Mouse (Mus musculus) mesoderm, embryonic 11.5 days (tissue): ENCODE data around the gene Ehmt1.

Source experiments
- DNase-seq: peaks from one replicate; pipeline ENCODE4 v3.0.0-alpha.2; 2012; ENCODE audit warnings: low read depth, low spot score

Gene Ehmt1

DNA sequence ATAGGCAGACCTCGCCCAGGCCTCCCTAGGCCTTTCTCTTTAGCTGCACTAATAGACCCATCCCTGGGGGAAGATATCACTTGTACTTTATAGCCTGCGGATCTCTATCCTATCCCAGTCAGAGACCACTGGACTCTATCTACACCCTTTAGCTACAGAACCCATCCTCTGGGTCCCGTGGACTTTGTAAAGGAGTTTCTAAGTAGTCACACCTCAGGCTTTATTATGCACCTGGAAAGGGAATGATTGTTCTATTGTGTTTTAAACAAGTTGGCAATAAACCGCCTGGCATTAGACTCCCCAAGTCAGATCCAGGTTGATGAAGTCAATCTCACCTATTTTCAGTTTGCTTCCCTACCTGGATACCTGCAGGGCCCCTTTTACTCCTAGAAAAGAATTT is 7.2 kb downstream of the Ehmt1 start:
- no peak for DNase-seq

DNA sequence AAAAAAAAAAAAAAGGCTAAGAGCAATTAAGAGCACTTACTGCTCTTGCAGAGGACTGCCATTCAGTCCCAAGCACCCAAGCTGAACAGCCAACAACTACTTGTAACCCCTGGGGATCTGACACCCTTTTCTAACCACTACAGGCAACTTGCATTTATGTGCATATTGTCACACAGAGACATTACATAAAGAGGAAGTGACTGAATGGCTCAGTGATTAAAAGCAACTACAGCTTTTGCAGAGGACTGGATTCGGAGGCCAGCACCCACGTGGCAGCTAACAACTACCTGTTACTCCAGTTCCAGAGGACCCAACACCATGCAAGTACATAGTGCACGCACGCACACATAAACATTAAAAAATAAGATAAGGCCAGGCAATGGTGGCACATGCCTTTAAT is 8.9 kb downstream of the Ehmt1 start:
- DNase-seq = no peak

DNA sequence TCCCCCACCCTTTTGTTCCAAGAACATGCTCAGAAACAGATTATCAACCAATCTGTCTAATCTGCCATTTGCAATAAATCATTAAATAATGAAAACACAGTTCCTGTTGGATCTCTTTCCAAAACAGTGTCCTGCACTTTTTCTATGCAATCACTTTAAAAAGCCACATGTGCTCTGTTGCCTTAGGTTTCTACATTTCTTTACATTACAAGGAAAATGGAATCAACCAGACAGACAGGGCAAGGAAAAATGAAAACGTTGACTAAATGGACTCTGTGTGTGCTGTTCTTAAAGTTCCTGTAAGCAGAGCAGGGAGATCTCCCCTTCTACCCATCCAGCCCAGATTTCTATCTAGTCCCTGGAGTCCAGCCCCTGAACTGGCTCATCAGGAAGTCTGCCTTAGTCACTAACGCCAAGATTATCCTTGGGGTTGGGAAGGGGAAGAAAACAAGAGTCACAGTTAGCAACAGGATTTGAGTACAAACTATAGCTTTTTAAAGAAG is 13.7 kb downstream of the Ehmt1 start:
- no peak for DNase-seq

DNA sequence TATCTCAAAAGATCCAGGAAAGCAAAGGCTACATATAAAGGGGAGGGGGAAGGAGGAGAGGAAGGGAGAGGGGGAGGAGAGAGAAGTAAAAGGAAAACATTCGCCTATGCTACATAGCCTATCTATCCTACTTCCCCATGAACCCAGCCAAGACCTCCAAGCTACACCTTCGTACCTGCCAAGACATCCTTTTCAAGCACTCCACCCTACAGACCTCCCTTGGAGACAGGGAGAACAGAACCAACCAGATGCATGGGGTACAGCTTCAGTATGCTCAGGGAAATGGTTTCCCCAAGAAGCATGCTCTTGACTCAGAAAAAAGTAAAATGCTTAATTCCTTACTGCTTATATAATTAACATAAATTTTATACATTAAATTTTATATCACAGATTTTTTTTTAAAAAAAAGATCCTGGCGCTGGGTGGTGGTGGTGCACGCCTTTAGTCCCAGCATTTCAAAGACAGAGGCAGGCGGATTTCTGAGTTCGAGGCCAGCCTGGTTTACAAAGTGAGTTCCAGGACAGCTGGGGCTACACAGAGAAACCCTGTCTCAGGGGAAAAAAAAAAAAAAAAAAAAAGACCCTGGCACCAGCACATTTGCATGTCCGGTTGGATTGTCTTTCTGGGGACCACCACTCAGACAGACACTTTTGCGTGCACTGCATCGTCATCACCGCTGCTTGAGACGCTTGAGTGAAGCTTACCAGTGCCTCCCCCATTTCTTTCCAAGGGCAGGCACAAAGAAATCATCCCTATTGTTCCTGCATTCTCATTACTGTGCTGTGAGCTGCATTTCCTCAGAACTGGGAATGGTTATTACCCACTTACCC is 14.4 kb downstream of the Ehmt1 start:
- peak; percentile 55 for DNase-seq

DNA sequence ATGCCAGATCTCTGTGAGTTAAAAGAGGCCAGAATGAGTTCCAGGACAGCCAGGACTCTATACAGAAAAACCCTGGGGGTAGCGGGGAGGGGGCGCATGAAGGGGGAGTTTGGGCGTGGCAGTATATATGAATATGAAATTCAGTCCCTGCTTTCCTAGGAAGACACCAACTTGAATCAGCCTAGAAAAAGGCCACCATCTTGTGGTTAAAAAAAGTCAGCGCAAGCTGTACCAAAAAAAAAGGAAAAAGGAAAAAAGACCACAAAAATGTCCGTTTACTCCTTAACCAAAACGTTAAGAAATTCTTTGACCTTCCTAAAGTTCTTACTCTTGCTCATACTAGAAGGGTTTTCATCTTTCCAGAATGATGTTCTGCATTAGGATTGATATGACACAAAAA is 16.4 kb downstream of the Ehmt1 start:
- no peak for DNase-seq

DNA sequence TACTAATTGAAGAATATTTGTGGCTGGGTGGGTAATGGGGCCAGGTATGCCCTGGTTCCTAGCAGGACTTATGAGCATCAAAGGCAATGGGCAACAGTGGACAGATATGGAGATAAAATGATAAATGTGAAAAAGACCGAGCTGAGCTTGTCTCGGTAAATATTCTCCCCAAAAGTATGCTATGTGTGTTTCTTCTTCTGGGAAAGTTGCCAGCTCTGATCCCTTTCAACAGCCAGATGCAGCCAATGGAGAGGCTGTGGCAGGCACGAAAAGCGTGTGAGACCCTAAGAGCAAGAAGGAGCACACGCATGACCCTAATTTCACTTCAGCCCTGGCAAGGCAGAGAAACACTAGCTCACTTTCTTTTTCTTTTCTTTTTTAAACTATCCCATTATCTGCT is 18.4 kb downstream of the Ehmt1 start:
- DNase-seq = no peak

DNA sequence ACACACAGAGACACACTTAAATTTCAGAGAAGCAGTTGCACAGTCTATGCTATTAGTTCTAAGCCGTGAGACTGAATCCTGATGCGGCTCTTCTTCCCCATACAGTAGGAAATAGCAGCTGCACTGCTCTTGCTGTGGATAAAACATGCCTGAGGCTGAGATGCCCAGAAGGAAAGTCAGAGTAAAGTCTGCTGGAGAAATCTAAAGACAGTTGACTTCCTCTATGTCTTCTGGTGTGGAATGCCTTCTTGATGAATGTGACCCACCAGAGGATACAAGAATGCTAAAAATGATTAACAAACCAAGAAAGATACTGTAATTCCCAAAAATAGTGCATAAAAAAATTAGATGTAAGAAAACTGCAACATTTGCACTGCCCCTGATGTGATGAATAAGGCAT is 20.1 kb downstream of the Ehmt1 start:
- no peak for DNase-seq

DNA sequence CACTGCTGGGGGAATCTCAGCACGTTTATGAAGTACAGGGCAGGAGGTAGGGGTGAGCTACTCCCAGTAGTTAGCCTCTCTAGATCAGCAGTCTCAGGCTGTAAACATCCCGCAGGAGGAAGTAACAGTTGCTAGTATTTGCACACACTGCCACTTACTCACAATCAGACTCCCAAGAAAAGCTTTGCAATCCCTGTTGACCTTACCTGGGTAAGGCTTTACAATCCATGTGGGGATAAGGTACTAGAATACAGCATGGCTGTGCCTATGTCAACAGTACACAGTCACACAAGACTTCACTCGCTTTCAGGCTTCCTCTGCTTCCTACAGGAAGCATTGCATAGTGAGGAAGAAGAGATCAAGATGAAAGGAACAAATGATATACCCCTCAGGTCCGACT is 22.7 kb downstream of the Ehmt1 start:
- DNase-seq = no peak

DNA sequence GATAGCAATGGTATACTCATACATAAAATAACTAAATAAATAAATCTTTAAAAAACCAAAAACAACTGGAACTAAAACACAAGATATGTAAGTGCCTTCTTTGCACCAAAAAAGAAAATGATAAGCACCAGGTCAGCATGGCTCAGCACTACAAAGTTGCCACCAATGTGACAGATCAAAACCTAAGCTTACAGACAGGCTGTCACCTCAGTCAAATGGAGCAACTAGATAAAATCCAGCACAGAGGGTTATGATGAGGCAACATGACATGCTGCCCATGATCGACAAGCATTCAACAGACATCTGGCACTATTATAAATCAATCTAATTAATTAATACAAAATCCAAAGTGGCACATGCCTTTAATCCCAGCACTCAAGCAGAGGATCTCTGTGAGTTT is 25.2 kb downstream of the Ehmt1 start:
- DNase-seq = no peak

DNA sequence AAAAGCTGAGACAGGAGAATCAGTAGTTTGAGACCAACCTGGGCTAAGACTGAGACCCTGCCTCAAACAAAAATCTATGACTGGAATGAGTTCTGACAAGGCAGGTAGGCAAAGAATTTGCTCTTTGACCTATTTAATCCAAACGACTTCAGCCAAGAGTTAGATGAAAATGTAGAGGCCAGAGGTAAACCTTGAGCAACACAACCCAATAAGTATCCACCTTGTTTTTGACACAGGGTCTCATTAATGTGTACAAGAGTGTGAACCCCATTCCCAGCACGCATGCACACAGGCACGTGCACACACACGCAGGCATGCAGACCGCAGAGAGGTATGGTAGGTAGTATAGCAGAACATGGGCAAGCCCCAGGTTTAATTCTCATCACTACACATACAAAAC is 27.1 kb downstream of the Ehmt1 start:
- DNase-seq = no peak

DNA sequence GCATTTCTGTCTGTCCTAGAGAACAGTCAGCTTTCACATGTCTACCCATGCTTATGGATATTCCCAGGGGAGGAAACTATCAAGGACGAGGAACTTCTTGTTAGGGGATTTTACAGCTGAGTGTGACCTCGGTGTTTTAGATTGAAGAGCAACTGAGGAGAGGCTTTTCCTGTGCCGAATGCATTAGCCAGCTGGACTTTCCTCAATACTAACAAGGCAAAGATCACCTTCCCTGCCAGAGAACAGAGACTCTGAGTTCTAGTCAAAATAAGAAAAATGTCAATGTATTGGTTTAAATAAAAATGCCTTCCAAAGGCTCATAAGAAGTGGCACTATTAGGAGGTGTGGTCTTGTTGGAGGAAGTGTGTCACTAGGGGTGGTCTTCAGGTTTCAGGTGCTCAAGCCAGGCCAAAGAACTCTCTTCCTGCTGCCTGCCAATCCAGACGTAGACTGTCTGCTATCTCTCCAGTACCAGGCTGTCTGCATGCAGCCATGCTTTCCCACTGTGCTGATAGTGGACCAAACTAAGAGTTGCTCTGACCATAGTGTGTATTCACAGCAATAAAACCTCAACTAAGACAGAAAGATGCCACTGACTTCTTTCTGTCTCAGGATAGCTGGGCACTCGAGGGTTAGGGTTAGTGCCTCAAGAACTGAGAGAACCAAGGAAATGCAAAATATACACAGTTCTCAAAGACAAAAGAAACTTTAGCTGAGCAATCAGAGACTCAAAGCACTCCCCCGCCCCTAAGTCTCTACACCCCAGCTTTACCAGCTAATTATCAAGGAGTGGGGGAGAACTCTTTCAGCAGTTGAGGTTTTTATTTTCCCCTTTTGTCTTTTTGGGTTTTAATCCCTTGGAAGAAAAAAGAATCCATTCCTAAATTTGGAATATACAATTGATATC is 28.6 kb downstream of the Ehmt1 start:
- DNase-seq = no peak

DNA sequence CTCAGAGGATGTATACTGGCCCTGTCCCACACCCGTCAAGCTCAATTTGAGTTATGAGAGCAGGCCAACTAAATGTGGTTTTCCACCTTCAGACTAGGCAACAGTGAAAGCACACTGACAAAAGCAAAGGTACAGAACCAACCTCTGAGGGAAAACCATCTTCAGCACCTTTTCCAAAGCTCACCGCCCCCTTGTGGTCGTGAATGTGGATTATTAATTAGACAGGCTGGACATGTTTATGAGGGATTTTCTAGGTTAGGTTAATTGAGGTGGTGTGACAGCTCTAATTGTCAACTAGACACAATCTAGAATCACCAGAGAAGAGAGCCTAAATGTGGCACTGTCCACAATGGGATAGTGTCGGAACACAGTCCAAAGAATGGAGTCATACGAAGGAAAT is 30.5 kb downstream of the Ehmt1 start:
- no peak for DNase-seq

DNA sequence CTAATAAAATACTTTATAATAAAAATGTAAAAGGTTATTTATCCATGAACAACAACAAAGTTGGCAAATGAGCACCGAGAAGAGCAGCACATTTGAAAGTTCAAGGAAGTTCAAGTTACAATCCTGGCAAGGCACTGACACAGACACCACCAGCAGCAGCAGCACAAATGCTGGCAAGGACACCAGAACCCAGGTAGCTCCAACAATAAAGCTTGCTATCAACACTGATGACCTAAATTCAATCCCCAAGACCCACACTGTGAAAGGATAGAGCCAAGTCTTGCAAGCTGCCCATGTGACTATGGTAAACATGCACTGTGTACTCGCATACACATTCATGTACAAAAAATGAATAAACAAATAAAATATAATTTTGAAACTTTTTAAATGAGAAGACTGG is 38.7 kb downstream of the Ehmt1 start:
- DNase-seq = no peak

DNA sequence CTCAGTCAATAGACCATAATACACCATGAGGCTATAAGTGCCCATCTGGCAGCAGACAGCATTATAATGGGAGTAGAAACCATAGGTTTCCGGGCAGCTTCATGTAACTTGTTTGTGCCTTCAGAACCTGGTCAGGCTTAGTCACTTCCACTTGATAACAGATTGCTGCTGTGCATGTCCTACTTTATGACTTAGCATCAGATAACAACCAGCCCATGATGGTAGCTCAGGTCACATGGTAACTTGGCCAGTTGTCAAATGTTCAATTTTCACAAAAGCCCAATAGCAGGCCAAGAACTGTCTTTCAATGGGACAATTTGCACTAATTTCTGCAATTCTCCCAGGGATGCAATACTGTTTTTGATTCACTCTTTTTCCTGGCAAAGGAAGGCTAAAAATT is 48.5 kb downstream of the Ehmt1 start:
- DNase-seq = no peak

DNA sequence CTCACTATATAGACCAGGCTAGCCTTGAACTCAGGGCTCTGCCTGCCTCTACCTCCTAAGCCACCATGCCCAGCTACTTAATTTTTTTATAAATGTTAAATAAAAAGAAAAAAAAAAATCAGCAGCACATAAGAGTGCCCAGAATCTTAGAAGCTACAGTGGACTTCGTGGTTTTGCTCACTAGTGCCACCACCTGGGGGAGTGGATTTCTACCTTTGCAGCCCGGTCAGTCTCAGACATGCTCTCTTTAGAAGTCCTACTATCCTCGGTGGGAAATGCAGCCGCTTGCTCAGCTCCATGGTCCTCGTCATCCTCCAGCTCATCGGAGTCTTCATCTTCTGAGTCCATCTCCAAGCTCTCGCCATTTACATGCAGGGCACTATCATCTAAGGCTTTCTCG is 56.4 kb downstream of the Ehmt1 start:
- DNase-seq = peak; percentile 2

DNA sequence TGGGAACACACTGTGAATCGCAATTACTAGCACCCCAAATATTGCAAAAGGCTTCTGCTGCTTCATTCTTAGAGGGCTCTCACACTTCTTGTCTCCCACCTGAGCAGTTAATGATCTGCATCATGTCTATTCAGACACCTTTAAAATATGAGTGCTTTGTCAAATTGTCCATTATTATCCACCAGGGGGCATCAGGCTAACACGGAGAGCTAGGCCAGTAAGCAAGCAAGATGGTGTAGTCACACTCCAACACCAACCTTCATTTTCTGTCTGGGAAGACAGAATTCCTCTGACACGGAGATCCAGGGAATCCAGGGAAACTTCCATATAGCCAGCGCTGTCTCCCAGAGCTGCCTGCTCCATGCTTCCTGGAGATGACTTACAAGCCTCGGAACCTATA is 67.0 kb downstream of the Ehmt1 start:
- peak; percentile 43 for DNase-seq

DNA sequence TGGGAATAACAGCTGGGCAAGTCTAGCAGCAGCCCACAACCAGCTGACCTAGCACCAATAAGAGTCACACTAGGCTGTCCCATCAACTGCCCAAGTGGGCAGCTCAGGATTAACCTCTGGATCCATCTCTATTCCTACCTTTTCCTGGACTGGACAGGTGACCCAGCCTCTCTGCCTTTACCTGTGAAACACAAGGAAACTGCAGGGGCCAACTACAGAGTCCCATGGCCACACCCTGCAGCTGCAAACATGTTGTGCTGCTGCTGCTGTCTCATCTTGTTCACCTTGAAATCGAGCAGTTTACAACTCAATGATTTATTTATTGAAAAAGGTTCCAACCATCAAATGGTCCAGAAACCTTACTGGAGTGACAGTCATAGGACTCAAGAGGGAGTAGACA is 72.9 kb downstream of the Ehmt1 start:
- no peak for DNase-seq

DNA sequence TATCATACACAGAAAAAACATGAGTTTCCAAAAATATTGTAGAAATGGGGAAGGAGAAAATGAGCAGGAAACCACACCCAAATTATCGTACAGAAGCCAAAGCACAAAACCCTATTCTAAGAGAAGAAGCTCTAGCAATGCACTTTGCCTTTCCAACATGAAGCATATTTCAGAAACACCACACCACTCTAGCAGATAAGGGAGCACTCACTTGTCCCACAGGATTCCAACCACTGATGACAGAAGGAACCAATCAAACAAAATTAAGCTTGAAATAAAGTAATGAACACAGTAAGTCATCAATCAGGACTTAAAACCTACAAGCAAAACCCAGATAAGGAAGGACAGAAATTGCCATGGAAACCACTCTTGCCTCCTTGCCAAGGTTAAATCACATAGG is 74.2 kb downstream of the Ehmt1 start:
- no peak for DNase-seq

DNA sequence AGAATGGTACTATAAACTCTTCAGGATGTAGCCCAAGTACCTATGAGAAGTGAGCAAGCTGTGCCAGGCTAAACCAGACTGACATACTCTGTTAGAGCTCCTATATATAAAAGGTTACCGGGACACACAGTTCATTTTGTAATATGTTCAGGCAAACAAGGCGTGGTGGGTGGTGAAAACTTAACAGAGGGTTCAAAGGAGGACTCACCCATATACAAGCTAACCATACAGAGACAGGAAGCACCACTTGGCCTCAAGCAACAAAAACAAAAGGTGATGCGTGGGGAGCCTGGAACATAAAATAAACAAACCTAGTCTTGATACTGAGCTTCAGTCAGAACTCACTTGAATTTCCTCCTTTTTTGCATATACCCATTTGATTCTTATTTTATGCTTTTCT is 88.8 kb downstream of the Ehmt1 start:
- no peak for DNase-seq

DNA sequence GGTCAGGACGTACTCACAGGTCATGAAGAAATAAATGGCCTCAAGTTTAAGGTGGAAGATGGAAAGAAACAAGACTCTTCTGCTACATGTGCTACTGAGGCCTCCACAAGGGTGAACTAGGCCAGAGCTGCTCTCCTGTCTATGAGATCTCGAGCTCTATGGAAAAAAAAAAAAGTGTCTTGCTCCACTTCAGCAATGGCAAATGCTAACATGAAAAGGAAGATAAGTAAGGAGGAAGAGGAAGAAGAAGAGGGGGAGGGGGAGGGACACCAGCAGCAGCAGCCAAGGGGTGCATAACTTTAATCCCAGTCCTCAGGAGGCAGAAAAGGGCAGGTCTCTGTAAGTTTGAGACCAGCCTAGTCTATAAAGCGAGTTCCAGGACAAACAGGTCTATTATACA is 109.7 kb downstream of the Ehmt1 start:
- DNase-seq = no peak

DNA sequence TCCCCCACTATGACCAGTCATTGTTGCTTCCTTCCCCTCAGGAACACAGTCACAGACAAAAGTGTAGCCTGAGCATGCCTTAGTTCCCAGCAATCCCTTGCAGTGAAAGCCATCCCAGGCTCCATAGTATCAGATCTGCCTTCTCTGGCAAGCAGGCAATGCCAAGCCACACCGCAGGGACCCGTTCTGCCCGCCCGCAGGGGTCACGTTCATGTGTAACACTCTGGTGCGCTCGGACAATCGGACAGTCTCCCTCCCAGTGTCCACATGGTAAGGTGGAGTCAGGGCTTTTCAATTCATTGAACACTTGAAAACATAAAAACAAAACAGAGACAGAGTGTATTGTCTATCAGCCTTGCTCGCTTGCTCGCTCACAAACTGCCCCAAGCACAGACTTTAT is 111.7 kb downstream of the Ehmt1 start:
- DNase-seq = no peak

DNA sequence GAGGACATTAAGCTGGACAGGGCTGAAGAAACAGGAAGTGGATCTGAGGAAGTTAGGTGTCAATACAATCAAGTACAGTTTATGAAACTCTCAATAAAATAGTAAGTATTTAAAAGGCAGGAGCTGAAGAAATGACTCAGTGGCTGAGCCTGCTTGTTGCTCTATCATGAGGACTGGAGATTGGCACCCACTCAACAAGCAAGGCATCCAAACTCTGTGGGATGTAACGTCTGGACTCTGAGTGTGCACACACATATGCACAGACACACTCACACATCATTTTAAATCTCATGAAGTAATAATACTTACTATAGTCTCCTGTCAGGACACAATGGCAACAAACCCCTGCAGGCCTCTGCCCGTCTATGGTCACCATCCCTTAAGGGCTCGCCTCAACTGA is 112.4 kb downstream of the Ehmt1 start:
- no peak for DNase-seq

DNA sequence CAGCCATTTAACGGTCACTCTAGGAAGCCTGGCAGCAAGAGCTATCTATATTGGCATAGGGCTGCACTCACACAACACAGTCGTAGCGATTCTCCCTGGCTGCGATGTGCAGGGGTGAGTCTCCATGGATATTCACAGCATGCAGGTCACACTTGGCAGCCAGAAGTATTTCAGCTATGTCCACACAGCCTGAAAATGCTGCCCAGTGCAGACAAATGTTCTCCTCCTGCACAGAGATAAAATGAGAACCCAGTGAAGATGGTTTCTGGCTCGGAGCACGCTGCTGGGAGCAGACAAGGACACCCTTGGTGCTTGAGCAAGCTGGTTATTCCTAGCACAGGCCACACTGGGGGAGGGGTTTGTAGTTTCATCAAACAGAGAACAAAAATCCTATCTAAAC is 113.3 kb downstream of the Ehmt1 start:
- DNase-seq = no peak
